In genomic region chr10:121412824-121413223, GRCm38 (mm10) we compare ENCODE assay signal across 19 mouse cellular contexts. TPM values are rescaled to one million over a fixed set of nuclear protein-coding genes. Genes with fewer than 3 reads are reported as not detected.
A peak's percentile ranks its signal among the peaks of the same experiment; 100 is the strongest.
DNase-seq lines count a peak whose midpoint lies in the region; ATAC-seq and TF ChIP-seq lines count a peak whose summit lies in the region.
"Had no signal": no experiment of that assay in that cellular context is flagged by ENCODE, and none has a peak within 500 bp of the region (broad histone marks: within the 10 kb centered on the region; RNA-seq: fewer than 3 reads in every experiment).

No protein-coding gene starts in this region.

- no peak for ATAC-seq in intestine, postnatal 0 days
- ATAC-seq in intestine, embryonic 16.5 days = no peak
- no peak for ATAC-seq in lung, embryonic 14.5 days (ENCODE audit: insufficient read depth)
- ATAC-seq: forebrain, postnatal 0 days; hindbrain, postnatal 0 days; midbrain, embryonic 13.5 days had no signal

- peak; percentile 8; the same call in 1 of the 2 replicates for TF ChIP-seq CTCF in intestine, postnatal 0 days (IDR thresholded peaks at IDR 0.05; ENCODE audit: low read depth)
- no peak for TF ChIP-seq CTCF in lung, embryonic 14.5 days (IDR thresholded peaks at IDR 0.05; ENCODE audit: low read depth)

- DNase-seq in heart, adult 11 months = peak; percentile 96
- DNase-seq in heart, adult 8-10 months (ENCODE audit: low spot score) = no peak
- DNase-seq in lung, embryonic 14.5 days = peak; percentile 19
- DNase-seq in lung, postnatal 4 days = no peak
- DNase-seq in kidney, postnatal 10 days = peak; percentile 65
- no peak for DNase-seq in left cerebral cortex, postnatal 14 days (ENCODE audit: low spot score in 2 of 2)
- DNase-seq: cerebellum, adult 8-10 months; forebrain, postnatal 0 days; layer of hippocampus, adult 9-11 months; thymus, postnatal 14 days had no signal

- no peak overlapping the region for H3K4me3 ChIP-seq in intestine, postnatal 0 days (ENCODE audit: low read depth, low read length)
- no peak overlapping the region for H3K4me3 ChIP-seq in intestine, embryonic 16.5 days (ENCODE audit: low read length)
- H3K4me3 ChIP-seq in lung, embryonic 14.5 days (ENCODE audit: low read depth, low read length) = no peak overlapping the region
- H3K4me3 ChIP-seq: forebrain, embryonic 10.5 days; hindbrain, embryonic 10.5 days; limb, embryonic 12.5 days; midbrain, embryonic 13.5 days; neural tube, embryonic 13.5 days had no signal

- intact Hi-C loops in left cerebral cortex, postnatal 14 days (cut with DNase I) = no loop called here

- no peak overlapping the region for H3K9ac ChIP-seq in intestine, postnatal 0 days (ENCODE audit: low read depth, low read length)
- H3K9ac ChIP-seq in intestine, embryonic 16.5 days (ENCODE audit: low read depth, low read length) = no peak overlapping the region
- H3K9ac ChIP-seq in lung, embryonic 14.5 days = no peak overlapping the region
- H3K9ac ChIP-seq: forebrain, postnatal 0 days; limb, embryonic 12.5 days; liver, embryonic 14.5 days; midbrain, embryonic 13.5 days; neural tube, embryonic 13.5 days had no signal

- peaks cover 52% of the 10 kb centered on the region for H3K36me3 ChIP-seq in intestine, postnatal 0 days (ENCODE audit: control insufficient read depth, insufficient read depth)
- H3K36me3 ChIP-seq in intestine, embryonic 16.5 days (ENCODE audit: control insufficient read depth, insufficient read depth, low read length) = peaks cover 8% of the 10 kb centered on the region
- peaks cover 55% of the 10 kb centered on the region for H3K36me3 ChIP-seq in lung, embryonic 14.5 days (ENCODE audit: insufficient read depth)
- H3K36me3 ChIP-seq: midbrain, embryonic 13.5 days had no signal

- no peak overlapping the region for H3K4me2 ChIP-seq in intestine, postnatal 0 days (replicated peaks; ENCODE audit: low read depth)
- H3K4me2 ChIP-seq in intestine, embryonic 16.5 days (ENCODE audit: low read depth, low read length) = no peak overlapping the region
- H3K4me2 ChIP-seq in lung, embryonic 14.5 days = no peak overlapping the region
- H3K4me2 ChIP-seq: limb, embryonic 12.5 days; midbrain, embryonic 13.5 days; neural tube, embryonic 13.5 days had no signal

- no peak overlapping the region for H3K27ac ChIP-seq in intestine, postnatal 0 days (ENCODE audit: low read depth, low read length)
- H3K27ac ChIP-seq in intestine, embryonic 16.5 days (ENCODE audit: low read length) = no peak overlapping the region
- H3K27ac ChIP-seq in lung, embryonic 14.5 days (ENCODE audit: low read depth) = no peak overlapping the region
- H3K27ac ChIP-seq: forebrain, embryonic 10.5 days; hindbrain, embryonic 10.5 days; hindbrain, postnatal 0 days; limb, embryonic 12.5 days; liver, embryonic 14.5 days; midbrain, embryonic 13.5 days; neural tube, embryonic 13.5 days had no signal

- H3K9me3 ChIP-seq in intestine, postnatal 0 days (ENCODE audit: control insufficient read depth) = no peaks in the 10 kb centered on the region
- no peaks in the 10 kb centered on the region for H3K9me3 ChIP-seq in intestine, embryonic 16.5 days (ENCODE audit: control insufficient read depth, low read length)
- H3K9me3 ChIP-seq in lung, embryonic 14.5 days (ENCODE audit: low read depth, low read length) = no peaks in the 10 kb centered on the region
- H3K9me3 ChIP-seq: forebrain, embryonic 10.5 days; hindbrain, embryonic 10.5 days; limb, embryonic 12.5 days; midbrain, embryonic 13.5 days; neural tube, embryonic 13.5 days had no signal

- no peaks in the 10 kb centered on the region for H3K27me3 ChIP-seq in intestine, postnatal 0 days (replicated peaks; ENCODE audit: control insufficient read depth, insufficient read depth, low read length)
- H3K27me3 ChIP-seq in intestine, embryonic 16.5 days (replicated peaks; ENCODE audit: control insufficient read depth, insufficient read depth, low read length) = no peaks in the 10 kb centered on the region
- H3K27me3 ChIP-seq in lung, embryonic 14.5 days (ENCODE audit: insufficient read depth, low read length) = no peaks in the 10 kb centered on the region
- H3K27me3 ChIP-seq: limb, embryonic 12.5 days; midbrain, embryonic 13.5 days; neural tube, embryonic 13.5 days had no signal

- H3K4me1 ChIP-seq in intestine, postnatal 0 days (replicated peaks; ENCODE audit: control insufficient read depth, insufficient read depth, low read length) = no peaks in the 10 kb centered on the region
- peaks cover 9% of the 10 kb centered on the region; the same call in 1 of the 2 replicates for H3K4me1 ChIP-seq in intestine, embryonic 16.5 days (ENCODE audit: control insufficient read depth, insufficient read depth, low read length)
- peaks cover 7% of the 10 kb centered on the region; the same call in 1 of the 2 replicates for H3K4me1 ChIP-seq in lung, embryonic 14.5 days (ENCODE audit: insufficient read depth)

- WGBS in intestine, postnatal 0 days = 84% methylated on average over 17 of the region's 17 CpGs
- 88% methylated on average over 17 of the region's 17 CpGs for WGBS in intestine, embryonic 16.5 days
- 82% methylated on average over 17 of the region's 17 CpGs for WGBS in lung, embryonic 14.5 days

RNA-seq across cellular contexts. Expression of gene Gns, which starts 47.9 kb away (rescaled TPM):
- 10 to 100 TPM; 87.6 to 95.8 (median 92.4) TPM for total RNA-seq in heart, adult 8-10 months (2022)
- polyA plus RNA-seq in intestine, postnatal 0 days (2015; fragmentation: Nextera tagmentation; extraction: Ambion mirVana) = 68.6 and 78.1 TPM in 2 replicates
- 43.3 and 50.4 TPM in 2 replicates for polyA plus RNA-seq in intestine, embryonic 16.5 days (2015; fragmentation: Nextera tagmentation; extraction: Ambion mirVana)
- polyA plus RNA-seq in lung, embryonic 14.5 days (2014; fragmentation: Nextera tagmentation; extraction: Ambion mirVana) = 46.9 and 47.0 TPM in 2 replicates
- 10 to 100 TPM; 76.4 to 81.0 TPM for total RNA-seq in left cerebral cortex, postnatal 14 days (2021)

Comparison
In these comparisons a context has a peak if more than half of its experiments do, and no peak if none do; other contexts are left out.
1. DNase-seq: peak in heart, adult 11 months (single experiment), lung, embryonic 14.5 days (single experiment) and kidney, postnatal 10 days (single experiment); none in heart, adult 8-10 months (single experiment), lung, postnatal 4 days (0 of 2) and left cerebral cortex, postnatal 14 days (0 of 2).